Mouse (Mus musculus) layer of hippocampus, adult 11-12 months (tissue): ENCODE results near the gene Defb26.

Experiments used
- DNase-seq: peaks from one replicate; pipeline ENCODE4 v3.0.0; 2022; ENCODE audit warnings: low spot score

Gene Defb26

GRCm38 (mm10) chr2:152511592-152511991 is at the start of gene Defb26:
Gene Defb26, minus strand, starts transcription at chr2:152511692.
- DNase-seq: no peak

GRCm38 (mm10) chr2:152556655-152557054 is 45.2 kb upstream of the Defb26 start:
- no peak for DNase-seq

GRCm38 (mm10) chr2:152553774-152554423 is 42.4 kb upstream of the Defb26 start:
- DNase-seq: peak; percentile 55

GRCm38 (mm10) chr2:152548124-152548523 is 36.6 kb upstream of the Defb26 start:
- no peak for DNase-seq

- peak; percentile 76 for DNase-seq
These were observed 33.2 kb upstream of the Defb26 start for GRCm38 (mm10) chr2:152544691-152545090.

GRCm38 (mm10) chr2:152543478-152543877 is 32.0 kb upstream of the Defb26 start:
- no peak for DNase-seq

GRCm38 (mm10) chr2:152542897-152543296 is 31.4 kb upstream of the Defb26 start:
- DNase-seq: no peak

- DNase-seq: no peak
These were observed 30.5 kb upstream of the Defb26 start for GRCm38 (mm10) chr2:152541979-152542378.

GRCm38 (mm10) chr2:152539944-152540710 is 28.6 kb upstream of the Defb26 start, which contains the start of gene Defb29:
Gene Defb29, minus strand, starts transcription at chr2:152540098.
- DNase-seq: no peak

- no peak for DNase-seq
These were observed 6.5 kb upstream of the Defb26 start, which contains the start of gene Defb28 for GRCm38 (mm10) chr2:152517981-152518380. Gene Defb28, plus strand, starts transcription at chr2:152518255.

- no peak for DNase-seq
These were observed 4.6 kb upstream of the Defb26 start for GRCm38 (mm10) chr2:152516084-152516483.

- DNase-seq: no peak
These were observed 7.5 kb downstream of the Defb26 start for GRCm38 (mm10) chr2:152503950-152504349.

- no peak for DNase-seq
These were observed 10.6 kb downstream of the Defb26 start for GRCm38 (mm10) chr2:152500863-152501229.

GRCm38 (mm10) chr2:152500204-152500862 is 11.2 kb downstream of the Defb26 start:
- no peak for DNase-seq

- DNase-seq: no peak
These were observed 13.5 kb downstream of the Defb26 start for GRCm38 (mm10) chr2:152498020-152498419.

GRCm38 (mm10) chr2:152493151-152493550 is 18.3 kb downstream of the Defb26 start:
- DNase-seq: no peak

- no peak for DNase-seq
These were observed 21.5 kb downstream of the Defb26 start, which contains the start of gene Defb22 for GRCm38 (mm10) chr2:152490038-152490437. Gene Defb22, minus strand, starts transcription at chr2:152490138.

- DNase-seq: no peak
These were observed 24.5 kb downstream of the Defb26 start for GRCm38 (mm10) chr2:152487024-152487423.

GRCm38 (mm10) chr2:152481726-152482125 is 29.8 kb downstream of the Defb26 start:
- no peak for DNase-seq

- no peak for DNase-seq
These were observed 30.6 kb downstream of the Defb26 start for GRCm38 (mm10) chr2:152480881-152481280.

GRCm38 (mm10) chr2:152476763-152477162 is 34.7 kb downstream of the Defb26 start, which contains the start of gene Defb20:
Gene Defb20, plus strand, starts transcription at chr2:152477063.
- no peak for DNase-seq

GRCm38 (mm10) chr2:152472434-152472833 is 39.1 kb downstream of the Defb26 start:
- DNase-seq: no peak

- DNase-seq: peak; percentile 74
These were observed 40.5 kb downstream of the Defb26 start for GRCm38 (mm10) chr2:152470973-152471372.
